Mouse (Mus musculus) large intestine, adult 2 months (tissue): Measurements from ENCODE around the gene Rtl10. TPM values are rescaled to one million over a fixed set of nuclear protein-coding genes. Genes with fewer than 3 reads are reported as not detected.
"Not testable (repeated sequence)": the region's sequence is repeated elsewhere in the genome, so short reads cannot be mapped to it uniquely, and the experiment has no call there.

Source experiments
- DNase-seq: peaks from one replicate; pipeline ENCODE4 v3.0.0-alpha.2; 2012; ENCODE audit warnings: low read depth, low spot score
- whole genome bisulfite sequencing: fragments of 180-500 bp; shearing (Covaris S2); methylation state at CpG from one replicate; pipeline ENCODE4 v1.1.7; 2018; 5-methylcytosine and 5-hydroxymethylcytosine counted together
- polyA plus RNA-seq: library from polyadenylated mRNA; depleted of rRNA; stranded (reverse); fragments of >200 nt; gene quantifications from 2 replicates; pipeline ENCODE4 v1.2.3, GENCODE M21; 2012; rRNA removed

Rtl10 gene
- polyA plus RNA-seq, 1 experiment = 5.0 TPM

GRCm38 (mm10) chr16:18533061-18533460, 34.4 kb downstream of the Rtl10 start:
- 96% methylated on average over 7 of the region's 7 CpGs for WGBS
- not testable (repeated sequence) for DNase-seq

DNA sequence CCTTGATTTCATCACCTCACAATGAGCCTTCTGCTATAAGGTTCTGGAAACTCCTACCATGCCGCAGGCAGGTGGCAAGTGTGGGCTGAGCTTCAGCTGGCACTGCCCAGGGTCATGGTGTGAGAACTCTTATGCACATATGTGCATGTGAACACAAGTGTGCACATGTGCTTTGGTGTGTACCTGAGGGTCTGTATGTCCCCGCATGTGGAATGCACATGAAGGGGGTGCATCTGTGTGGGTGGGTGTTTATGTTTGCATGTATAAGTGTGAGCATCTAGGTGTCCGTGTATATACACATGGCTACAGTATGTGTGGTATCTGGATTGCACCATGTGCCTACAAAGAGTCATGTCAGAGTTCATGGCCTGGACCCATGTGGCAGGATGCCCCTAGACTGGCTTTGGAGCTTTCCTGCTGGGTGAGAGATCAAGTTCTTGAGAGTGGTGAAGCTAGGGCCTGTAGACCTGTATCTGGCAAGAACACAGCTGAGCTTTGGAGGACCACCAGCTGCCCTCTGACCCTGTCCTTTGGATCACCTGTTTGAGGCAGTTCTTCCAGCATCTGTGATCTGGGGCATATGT, 38.8 kb downstream of the Rtl10 start:
- no peak for DNase-seq
- 90% methylated on average over 3 of the region's 3 CpGs for WGBS

- 78% methylated on average over 6 of the region's 6 CpGs for WGBS
Measured at GRCm38 (mm10) chr16:18539281-18539680, 40.6 kb downstream of the Rtl10 start.

GRCm38 (mm10) chr16:18543151-18543829, 44.6 kb downstream of the Rtl10 start:
- no peak for DNase-seq
- WGBS = 73% methylated on average over 8 of the region's 8 CpGs

More at GRCm38 (mm10) chr16:18539281-18539680, 40.6 kb downstream of the Rtl10 start:
- no peak for DNase-seq

DNA sequence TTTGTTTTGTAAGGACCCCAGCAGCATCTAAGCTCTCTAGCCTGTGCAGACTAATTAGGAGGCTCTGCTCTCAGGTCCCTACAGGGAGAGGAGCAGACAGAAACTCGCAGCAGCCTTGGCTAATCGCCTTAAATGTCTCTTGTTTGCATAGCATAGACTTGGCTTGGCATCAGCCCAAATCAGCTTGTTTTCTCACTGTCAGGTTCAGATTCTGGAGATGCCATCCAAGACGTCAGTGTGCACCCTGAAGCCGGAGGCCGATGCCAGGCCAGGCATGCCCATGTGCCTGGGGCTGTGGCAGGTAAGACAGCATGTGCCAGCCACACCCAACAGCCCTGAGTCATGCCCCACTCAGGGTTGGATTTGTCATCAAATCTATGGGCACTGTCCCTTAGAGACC, 49.2 kb downstream of the Rtl10 start:
- DNase-seq = no peak
- 47% methylated on average over 5 of the region's 5 CpGs for WGBS

Other genes starting within 250 kb of the Rtl10 start
- gene Gm49776, start 240.6 kb upstream of the Rtl10 start, polyA plus RNA-seq = not detected in 2 replicates
- gene Dgcr8, start 209.7 kb upstream of the Rtl10 start, polyA plus RNA-seq = 14.1 and 18.7 TPM in 2 replicates
- 75.6 and 80.1 TPM in 2 replicates for gene Tango2, start 150.8 kb upstream of the Rtl10 start, polyA plus RNA-seq
- 11.4 and 11.6 TPM in 2 replicates for gene Arvcf, start 150.7 kb upstream of the Rtl10 start, polyA plus RNA-seq
- 18.0 and 19.3 TPM in 2 replicates for gene Txnrd2, start 72.5 kb upstream of the Rtl10 start, polyA plus RNA-seq
- gene Comt, start 72.0 kb upstream of the Rtl10 start, polyA plus RNA-seq = 157 and 222 TPM in 2 replicates
- gene Gnb1l, start 188 bp upstream of the Rtl10 start, polyA plus RNA-seq = 9.9 and 13.1 TPM in 2 replicates
- gene Tbx1, start 91.8 kb downstream of the Rtl10 start, polyA plus RNA-seq = 0.99 and 1.2 TPM in 2 replicates
- gene Gp1bb, start 123.5 kb downstream of the Rtl10 start, polyA plus RNA-seq = 102 and 145 TPM in 2 replicates
- 90.7 and 174 TPM in 2 replicates for gene Gm49601, start 127.5 kb downstream of the Rtl10 start, polyA plus RNA-seq
- gene Sept5, start 131.1 kb downstream of the Rtl10 start, polyA plus RNA-seq = 373 and 445 TPM in 2 replicates